Mouse (Mus musculus) macrophage (primary cell): ENCODE data around the gene Cbfb. TPM values are rescaled to one million over a fixed set of nuclear protein-coding genes. Genes with fewer than 3 reads are reported as not detected.

ENCODE experiments used
- H3K27ac ChIP-seq: fragments of 350-480 bp; formaldehyde crosslinking; 2 replicates; pipeline ENCODE4 v1.9.0; 2021
- H3K36me3 ChIP-seq: fragments of 350-480 bp; formaldehyde crosslinking; 2 replicates; pipeline ENCODE4 v1.9.0; 2021; ENCODE audit errors: inconsistent target
- H3K4me3 ChIP-seq: fragments of 350-480 bp; formaldehyde crosslinking; 2 replicates; pipeline ENCODE4 v1.9.0; 2021; ENCODE audit errors: inconsistent target
- H3K79me2 ChIP-seq: fragments of 350-480 bp; formaldehyde crosslinking; 2 replicates; pipeline ENCODE4 v1.9.0; 2021; ENCODE audit errors: inconsistent target
- WGBS: methylation state at CpG from one replicate; pipeline ENCODE4 v1.1.7; 2026; ENCODE audit warnings: inconsistent platforms; ENCODE audit not compliant: missing documents; 5-methylcytosine and 5-hydroxymethylcytosine counted together
- polyA plus RNA-seq: library from polyadenylated mRNA; stranded (reverse); fragments of 250-400 nt; gene quantifications from 3 replicates; pipeline ENCODE4 v1.2.4, GENCODE M21; 2018; ENCODE audit warnings: inconsistent platforms

Gene Cbfb
- polyA plus RNA-seq, 1 experiment from 2014 or later, result 65.1 TPM

GRCm38 (mm10) chr8:105264024-105264982 lies 93.8 kb downstream of the Cbfb start, which contains the start of the genes Tradd and Fbxl8:
TSS of gene Tradd (minus strand) at chr8:105264609.
TSS of gene Fbxl8 (plus strand) at chr8:105264648.
- WGBS, result 1% methylated on average over 54 of the region's 54 CpGs
- Histone ChIP-seq H3K79me2 (peaks cover 16% of the 10 kb centered on the region; the same call in 1 of the 2 replicates), H3K4me3 (peak within 1 kb of the TSS; percentile 95), H3K36me3 (peaks cover 10% of the 10 kb centered on the region; the same call in 1 of the 2 replicates), H3K27ac (peak within 1 kb of the TSS; percentile 55)

GRCm38 (mm10) chr8:105265128-105265527 lies 94.7 kb downstream of the Cbfb start:
- peak overlapping the region; percentile 55 for H3K27ac ChIP-seq
- 2% methylated on average over 10 of the region's 10 CpGs for WGBS
- H3K4me3 ChIP-seq, result peak overlapping the region; percentile 95
- peaks cover 10% of the 10 kb centered on the region; the same call in 1 of the 2 replicates for H3K36me3 ChIP-seq
- H3K79me2 ChIP-seq, result peaks cover 16% of the 10 kb centered on the region; the same call in 1 of the 2 replicates

- Histone ChIP-seq H3K36me3 (peaks cover 10% of the 10 kb centered on the region; the same call in 1 of the 2 replicates), H3K79me2 (peaks cover 16% of the 10 kb centered on the region; the same call in 1 of the 2 replicates), H3K27ac (no peak overlapping the region), H3K4me3 (no peak overlapping the region)
- 84% methylated on average over 13 of the region's 13 CpGs for WGBS
Observed at GRCm38 (mm10) chr8:105266775-105267174, 96.3 kb downstream of the Cbfb start.

Other genes starting within 250 kb of the Cbfb start
- not detected in 3 replicates for gene Ces2e, start 244.4 kb upstream of the Cbfb start, polyA plus RNA-seq
- not detected in 3 replicates for gene Ces2f, start 223.3 kb upstream of the Cbfb start, polyA plus RNA-seq
- not detected in 3 replicates for gene Ces2g, start 209.0 kb upstream of the Cbfb start, polyA plus RNA-seq
- gene Ces2h, start 169.8 kb upstream of the Cbfb start, polyA plus RNA-seq, result not detected in 3 replicates
- not detected in 3 replicates for gene Ces3a, start 122.1 kb upstream of the Cbfb start, polyA plus RNA-seq
- not detected in 3 replicates for gene Ces3b, start 86.9 kb upstream of the Cbfb start, polyA plus RNA-seq
- gene Ces4a, start 38.9 kb upstream of the Cbfb start, polyA plus RNA-seq, result not detected in 3 replicates
- 15.2 to 26.7 TPM (median 16.3 TPM) in 3 replicates for gene D230025D16Rik, start 54.5 kb downstream of the Cbfb start, polyA plus RNA-seq
- gene B3gnt9, start 84.5 kb downstream of the Cbfb start, polyA plus RNA-seq, result 1.8 to 2.8 TPM (median 2.4 TPM) in 3 replicates
- 8.4 to 20.0 TPM (median 19.9 TPM) in 3 replicates for gene Tradd, start 93.9 kb downstream of the Cbfb start, polyA plus RNA-seq
- gene Fbxl8, start 94.0 kb downstream of the Cbfb start, polyA plus RNA-seq, result 2.1 to 7.5 TPM (median 3.9 TPM) in 3 replicates
- 2.9 to 8.0 TPM (median 3.4 TPM) in 3 replicates for gene Hsf4, start 99.1 kb downstream of the Cbfb start, polyA plus RNA-seq
- gene Nol3, start 105.5 kb downstream of the Cbfb start, polyA plus RNA-seq, result 0.16 to 0.77 TPM (median 0.73 TPM) in 3 replicates
- gene 4931428F04Rik, start 119.2 kb downstream of the Cbfb start, polyA plus RNA-seq, result 0.79 to 3.9 TPM (median 1.5 TPM) in 3 replicates
- 0.19 to 0.32 TPM in 2 of 3 replicates, not detected in the other for gene Exoc3l, start 125.4 kb downstream of the Cbfb start, polyA plus RNA-seq
- 30.2 to 47.0 TPM (median 34.1 TPM) in 3 replicates for gene E2f4, start 127.0 kb downstream of the Cbfb start, polyA plus RNA-seq
- 0.29 to 0.43 TPM (median 0.33 TPM) in 3 replicates for gene Elmo3, start 134.9 kb downstream of the Cbfb start, polyA plus RNA-seq
- gene Lrrc29, start 155.6 kb downstream of the Cbfb start, polyA plus RNA-seq, result 0.63 to 1.4 TPM (median 0.77 TPM) in 3 replicates
- gene Tmem208, start 155.7 kb downstream of the Cbfb start, polyA plus RNA-seq, result 19.5 to 78.9 TPM (median 58.8 TPM) in 3 replicates
- gene Fhod1, start 177.3 kb downstream of the Cbfb start, polyA plus RNA-seq, result 5.6 to 17.0 TPM (median 9.8 TPM) in 3 replicates
- 0.36 to 0.94 TPM (median 0.36 TPM) in 3 replicates for gene Slc9a5, start 178.2 kb downstream of the Cbfb start, polyA plus RNA-seq
- gene Plekhg4, start 202.6 kb downstream of the Cbfb start, polyA plus RNA-seq, result not detected in 3 replicates
- gene Kctd19, start 242.8 kb downstream of the Cbfb start, polyA plus RNA-seq, result not detected in 3 replicates
- gene Lrrc36, start 242.9 kb downstream of the Cbfb start, polyA plus RNA-seq, result 0.13 TPM in 1 of 3 replicates, not detected in the others